Mouse (Mus musculus): ENCODE measurements around the gene Neu2.
A peak's percentile ranks its signal among the peaks of the same experiment; 100 is the strongest.
"Not testable (repeated sequence)": the region's sequence is repeated elsewhere in the genome, so short reads cannot be mapped to it uniquely, and the experiment has no call there.

Gene Neu2

DNA sequence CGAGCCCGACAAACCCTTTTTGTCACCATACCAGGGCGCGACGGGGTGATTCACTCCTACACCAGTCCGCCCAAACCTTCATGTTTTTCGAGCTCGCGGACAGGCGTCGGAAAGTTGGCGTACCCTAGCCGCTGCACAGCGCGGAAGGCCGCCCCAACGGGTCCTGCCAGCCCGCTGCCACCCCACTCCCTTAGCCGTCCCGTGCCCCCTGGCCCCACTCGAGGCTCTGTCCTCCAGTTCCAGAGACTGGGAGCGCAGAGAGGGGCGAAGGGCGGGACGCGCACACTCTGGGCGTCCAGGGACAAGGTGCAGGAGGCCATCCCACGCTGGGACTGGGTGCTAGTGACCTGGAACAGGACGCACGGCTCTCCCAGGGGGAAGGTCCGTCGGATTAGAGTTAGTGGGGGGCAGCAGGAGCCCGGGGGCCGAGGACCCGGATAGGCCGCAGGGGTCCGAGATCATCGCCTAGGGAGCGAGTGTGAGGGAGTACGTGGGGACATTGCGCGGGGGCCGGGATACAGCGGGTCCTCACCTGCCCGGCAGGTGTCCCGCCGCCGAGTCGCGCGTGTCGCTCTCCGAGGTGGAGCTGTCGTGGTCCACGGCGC, at the start of gene Neu2:
TSS of gene Neu2 (plus strand) at position 329 of the 605 bp plus-strand sequence.
- DNase-seq (ENCODE audit: low spot score in 2 of 2), result no peak

DNA sequence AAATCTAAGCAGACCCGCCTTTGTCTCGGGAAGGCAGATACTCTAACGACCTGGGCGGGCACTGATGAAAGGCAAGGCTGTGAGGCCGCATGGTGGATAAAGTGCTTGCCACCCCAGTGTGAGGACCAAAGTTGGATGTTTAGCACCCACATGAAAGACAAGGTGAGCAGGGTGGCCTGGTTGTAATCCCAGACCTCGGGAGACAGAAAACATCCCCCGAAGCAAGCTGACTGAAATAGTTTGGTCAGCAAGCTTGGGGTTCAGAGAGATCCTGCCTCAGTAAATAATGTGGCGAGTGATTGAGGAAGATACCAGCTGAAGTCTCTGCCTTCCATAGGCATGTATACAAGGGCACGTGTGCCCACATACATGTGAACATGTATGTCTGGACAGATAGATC, 42.2 kb upstream of the Neu2 start:
- no peak for DNase-seq (ENCODE audit: low spot score in 2 of 2)

DNA sequence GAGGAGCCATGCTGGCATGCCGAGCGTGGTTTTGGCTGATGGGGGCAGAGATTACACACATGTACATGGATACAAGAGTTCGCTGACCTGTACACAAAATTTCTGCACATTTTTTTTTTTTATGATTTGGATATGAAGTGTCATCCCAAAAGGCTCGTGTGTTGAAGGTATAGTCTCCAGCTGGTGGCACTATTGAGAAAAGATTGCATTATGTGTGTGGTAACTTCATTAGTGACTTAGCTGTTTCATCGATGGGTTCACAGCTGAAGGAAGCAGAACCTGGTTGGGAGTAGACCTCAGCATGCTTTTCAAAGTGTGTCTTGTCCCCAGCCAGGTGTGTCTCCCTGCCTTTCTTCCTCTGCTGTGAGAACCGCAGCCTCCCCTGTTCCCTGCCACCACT, 41.4 kb upstream of the Neu2 start:
- DNase-seq (ENCODE audit: low spot score in 2 of 2), result no peak

DNA sequence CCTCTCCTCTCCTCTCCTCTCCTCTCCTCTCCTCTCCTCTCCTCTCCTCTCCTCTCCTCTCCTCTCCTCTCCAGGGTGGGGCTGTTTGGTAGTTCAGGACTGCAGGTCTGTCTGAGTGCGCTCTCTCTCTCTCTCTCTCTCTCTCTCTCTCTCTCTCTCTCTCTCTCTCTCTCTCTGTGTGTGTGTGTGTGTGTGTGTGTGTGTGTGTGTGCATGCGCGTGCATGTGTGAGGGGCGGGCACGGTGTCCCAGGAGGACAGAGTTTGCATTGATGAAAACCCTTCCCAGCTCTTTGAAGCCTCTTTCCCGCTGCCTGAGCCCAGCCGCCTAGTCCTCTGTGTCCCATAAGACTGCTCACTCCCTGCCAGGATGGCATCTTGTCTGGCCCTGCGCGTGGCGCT, 39.7 kb upstream of the Neu2 start, which contains the start of gene Snorc:
TSS of gene Snorc (plus strand) at position 301 of the 400 bp plus-strand sequence.
- DNase-seq (ENCODE audit: low spot score in 2 of 2), result not testable (repeated sequence)

DNA sequence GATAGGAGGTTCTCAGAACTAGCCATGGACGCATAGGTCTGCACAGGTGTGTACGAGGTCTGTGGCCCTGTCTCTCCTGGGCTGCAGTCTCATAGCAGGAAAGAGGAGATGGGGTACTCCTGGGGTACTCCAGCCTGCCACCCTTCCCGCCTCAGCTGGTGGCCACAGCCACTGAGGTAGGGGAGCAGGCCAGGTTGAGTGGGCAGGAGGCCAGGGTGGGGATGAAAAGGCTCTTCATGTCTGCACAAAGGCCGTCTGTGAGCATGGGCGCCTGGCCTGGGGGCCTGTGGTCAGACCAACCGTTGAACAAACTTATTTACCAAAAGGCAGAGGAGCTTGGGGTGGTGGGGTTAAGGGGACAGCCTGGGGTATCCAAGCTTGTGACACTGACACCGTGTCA, 37.8 kb upstream of the Neu2 start:
- DNase-seq (ENCODE audit: low spot score in 2 of 2), result no peak

DNA sequence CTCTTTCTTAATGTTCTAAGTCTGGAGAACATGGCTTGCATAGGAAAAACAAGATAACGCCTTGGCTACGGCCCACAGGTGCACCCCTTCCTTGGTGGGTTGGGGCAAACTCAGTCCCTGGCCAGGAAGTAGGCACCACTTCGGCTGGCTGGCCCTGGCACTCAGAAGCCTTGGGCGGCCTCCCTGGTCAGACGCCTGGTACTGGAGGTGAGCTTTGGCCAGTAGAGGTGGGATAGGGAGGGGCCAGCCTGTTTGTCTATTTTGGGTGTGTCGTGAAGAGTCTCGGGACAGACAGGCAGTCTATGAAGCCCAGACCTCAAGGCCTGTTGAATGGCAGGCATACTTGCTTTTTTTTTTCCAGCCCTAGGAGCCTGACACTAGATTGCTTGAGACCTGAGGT, 37.1 kb upstream of the Neu2 start:
- no peak for DNase-seq (ENCODE audit: low spot score in 2 of 2)

DNA sequence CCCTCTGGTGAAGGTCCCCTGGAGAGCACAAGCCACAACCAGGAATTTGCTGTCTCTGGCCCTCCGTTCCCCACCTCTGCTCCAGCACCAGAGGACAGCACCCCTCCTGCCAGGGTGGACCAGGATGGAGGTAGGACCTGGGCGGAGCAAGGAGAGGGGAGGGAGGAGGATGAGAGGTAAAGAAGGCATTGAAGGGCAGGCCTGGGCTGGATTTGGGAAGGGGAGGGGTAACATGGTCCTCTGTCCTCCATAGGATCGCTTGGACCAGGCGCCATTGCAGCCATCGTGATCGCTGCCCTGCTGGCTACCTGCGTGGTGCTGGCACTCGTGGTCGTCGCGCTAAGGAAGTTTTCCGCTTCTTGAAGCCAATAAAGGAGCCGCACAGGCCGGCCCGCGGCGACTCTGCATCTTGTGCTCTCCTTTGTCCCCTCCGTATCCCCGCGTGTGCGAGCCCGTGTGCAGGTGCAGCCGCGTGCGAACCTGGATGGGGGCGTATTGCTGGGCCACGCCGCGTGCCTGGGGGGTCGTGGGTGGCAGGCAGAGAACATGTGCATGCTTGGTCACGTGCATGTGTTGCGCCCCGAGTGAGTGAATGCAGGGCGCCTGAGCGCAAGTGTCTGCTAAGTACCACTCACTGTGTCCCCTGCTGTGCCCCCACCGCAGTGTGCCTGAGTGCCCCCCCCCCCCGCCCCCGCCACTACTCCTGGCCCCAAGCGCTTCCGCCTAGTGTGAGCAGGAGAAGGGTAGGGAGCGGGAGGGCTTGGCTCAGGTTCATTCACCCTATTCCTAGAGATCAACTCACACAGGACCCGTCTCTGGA, 34.4 kb upstream of the Neu2 start:
- DNase-seq (ENCODE audit: low spot score in 2 of 2), result peak; percentile 67 to 83

DNA sequence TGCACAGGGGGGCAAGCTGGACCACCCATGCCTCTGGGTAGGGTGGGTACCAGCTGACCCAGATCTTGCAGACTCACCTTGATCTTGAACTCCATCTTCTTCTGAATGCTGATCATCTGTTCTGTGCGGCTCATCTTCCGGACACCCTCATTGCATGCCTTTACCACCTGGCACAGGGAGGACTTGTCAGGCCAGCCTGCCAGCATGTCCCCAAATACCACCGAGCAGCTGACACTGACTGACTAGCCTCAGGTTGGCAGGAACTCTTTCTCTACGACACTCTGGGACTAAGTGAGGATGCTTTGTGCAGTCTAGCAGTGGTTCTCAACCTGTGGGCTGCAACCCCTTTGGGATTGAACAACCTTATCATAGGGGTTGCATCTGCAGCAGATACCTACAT, 27.1 kb upstream of the Neu2 start:
- no peak for DNase-seq (ENCODE audit: low spot score in 2 of 2)

DNA sequence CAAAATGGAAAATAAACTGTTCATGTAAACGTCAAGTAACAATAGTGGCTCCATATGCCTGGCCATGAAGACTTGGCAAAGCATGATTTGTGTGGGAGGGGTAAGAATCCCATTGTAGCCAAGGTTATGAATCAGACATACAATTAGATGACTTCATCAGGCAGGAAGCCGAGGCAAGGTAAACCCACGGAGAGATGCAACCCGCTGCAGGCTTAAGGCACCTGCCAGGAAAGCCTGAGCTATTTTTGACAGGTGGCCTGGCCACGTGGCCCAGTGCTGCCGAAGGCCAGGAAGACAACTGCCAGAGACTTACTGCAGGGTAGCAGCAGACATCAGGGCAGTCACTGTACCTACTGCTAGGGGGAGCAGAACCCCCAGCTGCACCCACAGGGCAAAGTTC, 23.3 kb upstream of the Neu2 start:
- peak; percentile 79 to 90 for DNase-seq (ENCODE audit: low spot score in 2 of 2)

DNA sequence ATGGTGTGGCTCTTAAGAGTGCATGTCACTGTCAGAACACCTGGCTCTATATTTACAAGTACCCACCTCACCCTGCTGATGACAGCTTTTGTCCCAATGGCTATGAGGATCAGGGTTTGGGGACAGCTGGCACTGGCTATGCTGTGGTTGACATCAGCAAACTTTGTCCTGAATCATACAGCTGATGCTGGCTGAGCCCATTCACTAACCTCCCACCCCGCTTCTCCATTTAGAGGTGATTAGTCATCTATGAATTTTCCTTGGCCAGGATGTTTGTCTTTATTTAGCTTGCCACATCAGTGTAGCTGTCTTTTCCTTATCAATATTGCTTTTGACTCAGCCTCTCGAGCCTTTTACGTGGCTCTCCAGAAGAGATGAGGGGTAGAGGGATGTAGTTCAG, 17.4 kb upstream of the Neu2 start:
- DNase-seq (ENCODE audit: low spot score in 2 of 2), result no peak

DNA sequence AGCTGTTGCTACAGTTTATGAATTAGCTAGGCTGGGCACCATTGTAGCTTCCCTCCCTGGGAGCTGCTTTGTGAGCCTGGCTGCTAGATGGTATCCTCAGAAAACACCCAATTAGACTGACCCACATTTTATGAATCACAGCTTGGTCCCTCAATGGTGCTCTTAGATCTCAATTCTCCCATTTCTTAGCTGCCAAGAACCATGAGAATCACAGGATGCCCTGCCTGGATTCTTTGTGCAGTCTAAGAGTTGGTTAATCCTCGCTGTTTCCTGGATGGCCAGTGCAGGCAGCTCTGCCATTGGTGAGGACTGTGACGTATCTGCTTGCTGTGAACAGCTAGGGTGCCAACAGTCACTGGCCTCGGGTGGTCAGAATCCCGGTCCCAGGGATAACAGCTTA, 16.1 kb upstream of the Neu2 start:
- no peak for DNase-seq (ENCODE audit: low spot score in 2 of 2)

DNA sequence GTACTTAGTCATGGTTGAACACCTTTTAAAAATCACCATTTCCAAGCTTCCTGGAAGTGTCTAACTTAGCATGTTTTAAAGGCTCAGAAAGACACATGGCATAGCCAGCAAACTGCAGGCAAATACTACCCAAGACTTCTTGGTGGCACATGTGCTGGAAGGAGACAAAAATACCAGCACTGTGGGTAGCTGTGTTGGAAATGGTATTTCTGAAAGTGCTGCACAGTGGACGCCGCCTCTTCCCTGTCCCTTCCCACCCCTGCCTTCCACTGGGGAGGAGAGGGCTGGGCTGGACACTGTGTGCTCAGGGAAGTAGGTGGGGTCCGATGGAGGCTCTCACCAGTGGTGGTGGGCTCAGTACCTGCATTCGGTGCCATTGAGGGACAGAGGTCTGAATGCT, 4.2 kb upstream of the Neu2 start:
- peak in 1 of 2 experiments; percentile 55 for DNase-seq (ENCODE audit: low spot score in 2 of 2)

DNA sequence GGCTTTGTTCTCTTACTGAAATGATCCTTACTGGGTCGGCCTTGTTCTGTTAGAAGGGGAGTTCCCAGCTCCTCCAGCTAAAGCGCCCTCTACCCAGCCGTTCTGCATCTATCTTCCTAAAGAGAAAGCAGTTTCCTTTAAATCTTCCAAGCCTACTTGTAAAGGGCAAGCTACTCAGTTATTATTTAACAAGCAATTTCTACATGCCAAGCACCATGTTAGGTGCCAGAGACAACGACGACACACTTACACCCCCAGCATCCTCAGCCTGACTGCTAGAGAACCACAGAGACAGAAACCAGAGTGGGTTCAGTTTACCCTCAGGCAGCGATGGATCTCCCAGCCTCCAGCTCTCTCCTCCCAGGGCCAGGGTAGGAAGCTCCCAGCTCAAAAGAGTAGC, 1.8 kb upstream of the Neu2 start:
- DNase-seq (ENCODE audit: low spot score in 2 of 2), result no peak

DNA sequence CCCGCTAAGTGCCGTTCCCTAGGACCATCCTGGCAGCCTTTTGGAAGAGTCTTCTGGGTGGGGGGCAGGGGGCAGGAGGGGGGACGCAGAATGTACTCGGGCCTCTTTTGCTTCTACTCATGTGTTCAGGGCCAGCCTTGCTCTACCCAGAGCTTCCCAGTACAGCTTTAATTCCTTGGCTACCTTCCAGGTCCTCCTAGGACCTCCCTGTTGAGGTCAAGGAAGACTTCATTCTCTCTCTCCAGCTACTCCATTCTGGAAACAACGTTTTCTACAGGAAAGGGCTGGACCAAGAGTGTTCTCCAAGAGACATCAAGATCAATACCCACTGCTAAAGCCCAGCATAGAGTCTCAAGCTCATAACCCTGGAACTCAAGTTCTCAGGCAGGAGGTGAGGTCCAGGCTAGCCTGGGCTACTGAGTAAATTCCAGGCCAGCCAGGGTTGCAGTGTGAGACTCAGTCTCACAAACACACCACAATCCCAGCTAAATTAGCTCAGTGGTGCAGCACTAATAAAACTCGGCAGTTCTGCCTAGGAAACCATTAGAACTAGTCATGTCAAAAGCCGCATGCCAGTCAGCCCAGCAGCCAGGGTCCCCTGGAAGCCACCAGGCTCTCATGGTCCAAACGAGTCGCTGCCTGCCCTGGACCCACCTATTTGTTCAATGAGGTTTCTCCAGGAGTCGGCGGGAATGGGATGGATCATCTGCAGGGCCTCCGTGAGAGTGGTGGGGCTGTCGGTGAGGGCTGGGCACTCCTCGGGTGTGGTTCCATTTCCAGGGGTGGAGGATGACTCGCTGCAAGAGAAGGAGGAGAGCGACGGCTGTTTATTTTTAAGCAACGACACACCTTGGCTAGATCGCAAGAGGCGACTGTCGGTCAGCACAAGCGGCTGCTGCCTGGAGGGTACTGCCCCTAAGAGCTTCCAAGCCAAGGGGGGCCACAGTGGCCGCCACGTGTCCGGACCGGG, 813 bp upstream of the Neu2 start:
- no peak for DNase-seq (ENCODE audit: low spot score in 2 of 2)

DNA sequence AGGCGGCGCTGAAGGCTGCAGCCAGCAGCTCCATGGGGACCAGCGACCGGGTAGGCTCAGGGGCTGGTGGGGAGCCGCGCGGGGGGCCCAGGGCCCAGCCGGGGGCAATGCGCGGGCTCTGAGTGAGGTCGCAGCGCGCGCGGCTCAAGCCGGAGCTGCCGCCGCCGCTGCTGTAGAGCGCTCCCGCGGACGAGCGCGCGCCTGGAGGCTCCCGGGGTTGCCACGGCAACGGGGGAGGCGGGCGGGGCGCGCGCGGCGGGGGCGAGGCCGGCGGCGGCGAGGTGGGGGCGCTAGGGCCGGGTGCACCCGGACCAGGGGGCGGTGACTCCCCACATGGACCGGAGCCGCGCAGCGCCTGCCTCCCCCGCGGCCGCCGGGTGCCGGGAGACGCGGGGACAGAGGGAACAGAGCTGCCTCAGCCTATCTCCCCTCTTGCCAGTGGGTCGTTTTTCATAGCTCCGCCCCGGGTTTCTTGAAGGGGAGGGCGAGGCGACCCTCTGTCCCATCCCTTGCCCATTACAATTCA, 540 bp downstream of the Neu2 start:
- no peak for DNase-seq (ENCODE audit: low spot score in 2 of 2)

DNA sequence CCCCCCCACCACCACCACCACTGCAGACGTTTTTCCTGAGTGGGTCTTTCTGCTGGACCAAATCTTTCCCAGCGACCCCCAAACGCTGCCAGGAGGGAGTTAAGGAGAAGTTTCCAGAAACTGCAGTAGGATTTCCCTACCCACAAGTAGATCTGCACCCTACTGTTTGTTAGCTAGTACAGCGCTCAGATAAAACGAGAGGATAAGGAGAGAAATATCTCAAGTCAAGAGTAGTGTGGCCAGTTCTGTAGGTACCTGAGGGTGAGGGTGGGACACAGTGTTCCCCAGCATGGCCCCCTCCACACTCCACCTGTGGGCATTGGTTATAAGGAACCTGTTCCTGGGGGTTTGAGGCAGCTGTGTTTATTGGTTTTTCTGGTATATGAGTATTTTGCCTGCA, 1.2 kb downstream of the Neu2 start:
- DNase-seq (ENCODE audit: low spot score in 2 of 2), result no peak

DNA sequence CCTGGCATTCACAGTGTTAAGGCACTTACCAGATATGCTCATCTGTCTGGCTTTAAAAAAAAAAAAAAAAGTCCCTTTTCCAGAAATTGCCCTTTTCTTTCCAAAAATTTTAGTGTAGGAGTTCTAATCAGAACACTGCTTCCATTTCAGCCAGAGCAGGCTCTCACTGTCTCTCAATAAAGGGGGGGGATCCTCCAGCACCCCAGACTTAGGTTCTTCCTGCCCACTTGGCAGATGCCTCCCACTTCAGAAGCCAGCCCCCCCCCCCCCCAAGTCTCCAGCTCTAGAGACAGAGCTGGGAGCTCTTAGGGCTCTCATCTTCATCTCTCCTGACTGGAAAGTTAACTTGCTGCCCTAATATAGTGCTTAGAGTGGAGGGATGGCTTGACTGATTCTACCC, 10.8 kb downstream of the Neu2 start:
- DNase-seq (ENCODE audit: low spot score in 2 of 2), result no peak

DNA sequence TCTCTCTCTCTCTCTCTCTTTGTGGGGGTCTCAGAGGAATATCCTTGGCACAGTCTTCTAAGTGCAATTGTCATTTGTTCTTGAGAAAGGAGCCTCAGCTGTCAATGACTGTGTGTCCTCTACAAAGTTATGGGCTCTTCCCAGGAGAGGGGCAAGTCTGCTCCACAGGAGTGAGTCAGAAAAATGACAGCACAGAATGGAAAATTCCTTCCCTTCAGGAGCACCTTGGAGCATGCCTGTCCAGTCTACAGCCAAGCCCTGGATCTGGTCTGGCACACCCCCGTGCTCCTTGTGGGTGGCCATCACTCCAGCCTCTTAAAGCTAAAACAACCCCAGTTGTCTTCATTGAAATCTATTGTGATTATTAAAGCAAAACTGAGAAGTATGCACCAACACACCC, 11.8 kb downstream of the Neu2 start:
- no peak for DNase-seq (ENCODE audit: low spot score in 2 of 2)

DNA sequence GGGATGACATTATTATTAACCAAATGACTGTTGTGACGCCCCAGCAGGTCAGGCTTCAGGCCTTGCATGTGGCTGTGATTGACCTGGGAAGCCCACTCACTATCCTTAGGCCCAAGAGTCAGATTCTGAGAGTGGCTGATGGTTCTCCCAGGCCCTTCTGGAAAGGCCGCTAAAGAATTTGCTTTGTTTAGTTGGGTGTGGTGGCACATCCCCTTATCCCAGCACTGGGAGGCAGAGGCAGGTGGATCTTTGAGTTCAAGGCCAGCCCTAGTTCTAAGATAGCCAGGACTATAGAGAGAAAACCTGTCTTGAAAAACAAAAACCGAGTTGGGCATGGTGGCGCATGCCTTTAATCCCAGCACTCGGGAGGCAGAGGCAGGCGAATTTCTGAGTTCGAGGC, 15.4 kb downstream of the Neu2 start:
- no peak for DNase-seq (ENCODE audit: low spot score in 2 of 2)

DNA sequence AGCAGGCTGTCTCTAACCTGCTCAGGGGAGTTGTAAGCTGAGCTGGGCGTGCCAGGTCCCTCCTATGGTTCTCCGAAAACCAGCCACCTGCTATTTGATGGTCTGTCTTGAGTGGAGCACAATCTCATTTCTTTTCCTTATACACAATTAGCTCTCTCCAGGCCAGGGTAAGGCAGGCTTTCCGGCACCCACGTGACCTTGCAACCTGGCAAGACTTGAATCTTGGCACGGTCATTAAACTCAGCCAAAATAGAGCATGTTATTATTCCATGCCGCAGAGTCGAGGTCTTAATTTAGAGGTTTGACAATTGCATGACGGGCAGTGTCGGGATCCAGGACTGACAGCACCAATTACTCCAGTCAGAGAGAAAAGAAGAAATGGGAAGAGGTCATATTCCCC, 17.5 kb downstream of the Neu2 start:
- DNase-seq (ENCODE audit: low spot score in 2 of 2), result no peak

DNA sequence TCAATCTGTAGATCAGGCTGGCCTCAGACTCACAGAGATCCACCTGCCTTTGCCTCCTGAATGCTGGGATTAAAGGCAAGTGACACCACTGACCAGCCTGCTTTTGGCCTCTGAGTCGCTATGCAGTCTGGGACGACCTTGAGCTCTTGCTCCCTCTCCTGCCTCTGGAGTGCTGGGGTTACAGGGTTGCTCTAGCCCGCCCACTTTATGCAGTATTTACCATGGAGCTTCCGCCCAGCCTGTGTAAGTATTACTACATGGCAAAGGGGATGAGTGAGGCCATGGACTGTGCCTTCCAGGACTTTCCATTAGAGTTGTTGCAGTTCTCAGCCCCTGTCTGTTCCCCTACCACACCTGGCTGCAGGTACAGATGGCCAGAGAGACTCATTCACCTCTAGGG, 22.7 kb downstream of the Neu2 start:
- no peak for DNase-seq (ENCODE audit: low spot score in 2 of 2)

DNA sequence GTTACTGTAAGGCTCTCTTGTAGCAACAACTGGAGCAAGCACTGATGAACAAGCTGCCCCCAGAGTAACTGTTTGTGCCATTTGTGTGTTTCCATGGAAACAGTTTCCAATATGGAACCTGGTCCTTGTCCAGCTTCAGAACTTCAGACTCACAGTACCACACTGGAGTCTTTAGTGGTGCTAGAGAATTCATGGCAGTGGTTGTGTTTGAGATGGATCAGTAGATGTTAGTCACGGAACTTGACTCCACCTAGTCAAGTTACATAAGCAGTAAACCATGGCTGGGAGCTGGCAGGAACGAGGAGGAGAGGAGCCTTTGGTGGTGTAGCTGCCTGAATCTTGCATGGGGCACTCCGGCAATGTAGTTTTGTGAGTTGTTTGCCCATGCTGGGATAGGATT, 24.4 kb downstream of the Neu2 start:
- no peak for DNase-seq (ENCODE audit: low spot score in 2 of 2)
